8 mouse cellular contexts compared by ENCODE assay signal in the genomic region with DNA sequence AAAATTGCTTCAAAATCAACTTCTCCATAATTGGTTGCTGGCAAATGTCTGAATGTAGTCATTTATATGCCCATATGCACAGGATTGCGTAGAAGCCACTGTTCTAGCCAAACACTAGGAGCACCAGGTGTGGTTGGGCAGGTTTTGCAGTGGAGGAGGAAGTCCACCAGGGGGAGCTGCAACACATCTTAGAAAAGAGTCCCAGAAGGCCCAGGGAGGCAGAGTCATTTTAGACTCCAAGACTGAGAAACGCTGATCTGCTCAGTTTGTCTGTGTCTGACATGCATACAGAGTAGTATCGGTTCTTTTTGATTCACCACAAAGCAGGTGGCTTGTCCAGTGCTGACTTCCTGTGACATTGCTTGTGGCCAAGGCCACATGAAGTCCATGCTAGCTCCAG. TPM values are rescaled to one million over a fixed set of nuclear protein-coding genes. Genes with fewer than 3 reads are reported as not detected.
A peak's percentile ranks its signal among the peaks of the same experiment; 100 is the strongest.
DNase-seq lines count a peak whose midpoint lies in the region; ATAC-seq and TF ChIP-seq lines count a peak whose summit lies in the region.

No protein-coding gene starts in this region.

- TF ChIP-seq EP300 in stomach, postnatal 0 days (optimal IDR thresholded peaks at IDR 0.05), result no peak

- TF ChIP-seq CTCF in forebrain, postnatal 0 days (IDR thresholded peaks at IDR 0.05; ENCODE audit: low read depth), result peak; percentile 85
- TF ChIP-seq CTCF in stomach, postnatal 0 days (IDR thresholded peaks at IDR 0.05; ENCODE audit: low read depth), result peak; percentile 96

- ATAC-seq in hindbrain, embryonic 13.5 days (ENCODE audit: low FRiP score), result no peak
- ATAC-seq in forebrain, postnatal 0 days, result peak; percentile 73
- peak; percentile 66 for ATAC-seq in stomach, postnatal 0 days (ENCODE audit: low FRiP score, low TSS enrichment)

- intact Hi-C loops in left cerebral cortex, postnatal 4 days (cut with DNase I), result loop anchor here (5.0 kb wide), 1 partner anchor 147 kb away; no protein-coding TSS in a partner anchor

- peak; percentile 79 for DNase-seq in hindbrain, embryonic 10.5 days (ENCODE audit: low spot score)
- DNase-seq in c-Kit-positive CD71-positive TER-119-negative erythroid progenitor cells, embryonic 14.5 days (ENCODE audit: low read depth), result peak; percentile 39
- peak; percentile 88 for DNase-seq in forebrain, postnatal 0 days
- DNase-seq in kidney, adult 18-20 months, result peak; percentile 82
- DNase-seq in left cerebral cortex, postnatal 4 days, result peak; percentile 85
- DNase-seq in neural tube, embryonic 10.5 days (ENCODE audit: extremely low spot score, low spot score), result peak; percentile 80
- DNase-seq in stomach, postnatal 0 days (ENCODE audit: low spot score), result peak; percentile 90

- peaks cover 5% of the 10 kb centered on the region; the same call in 1 of the 2 replicates for H3K27me3 ChIP-seq in hindbrain, embryonic 10.5 days (ENCODE audit: insufficient read depth, poor library complexity, severe bottlenecking)
- no peaks in the 10 kb centered on the region for H3K27me3 ChIP-seq in hindbrain, embryonic 13.5 days
- no peaks in the 10 kb centered on the region for H3K27me3 ChIP-seq in forebrain, postnatal 0 days (ENCODE audit: insufficient read depth, low read length)
- no peaks in the 10 kb centered on the region for H3K27me3 ChIP-seq in stomach, postnatal 0 days (ENCODE audit: control insufficient read depth, insufficient read depth, low read length)

- WGBS in hindbrain, embryonic 10.5 days, result 41% methylated on average over 3 of the region's 3 CpGs
- WGBS in hindbrain, embryonic 13.5 days, result 40% methylated on average over 3 of the region's 3 CpGs
- WGBS in forebrain, postnatal 0 days, result 24% methylated on average over 3 of the region's 3 CpGs
- WGBS in stomach, postnatal 0 days, result 15% methylated on average over 3 of the region's 3 CpGs

- no peak overlapping the region for H3K4me2 ChIP-seq in hindbrain, embryonic 13.5 days
- no peak overlapping the region for H3K4me2 ChIP-seq in forebrain, postnatal 0 days (ENCODE audit: low read depth)
- no peak overlapping the region for H3K4me2 ChIP-seq in stomach, postnatal 0 days (replicated peaks; ENCODE audit: low read depth)

- peaks cover 14% of the 10 kb centered on the region for H3K36me3 ChIP-seq in hindbrain, embryonic 10.5 days
- H3K36me3 ChIP-seq in hindbrain, embryonic 13.5 days, result peaks cover 11% of the 10 kb centered on the region
- H3K36me3 ChIP-seq in forebrain, postnatal 0 days (ENCODE audit: insufficient read depth), result 0 out of 2 replicates have a peak, but pooled peaks cover 6% of the 10 kb centered on the region
- H3K36me3 ChIP-seq in stomach, postnatal 0 days (ENCODE audit: control insufficient read depth, insufficient read depth, low read length), result no peaks in the 10 kb centered on the region

- H3K9ac ChIP-seq in hindbrain, embryonic 13.5 days, result no peak overlapping the region
- H3K9ac ChIP-seq in forebrain, postnatal 0 days, result no peak overlapping the region
- H3K9ac ChIP-seq in stomach, postnatal 0 days (ENCODE audit: low read length), result no peak overlapping the region

- peaks cover 8% of the 10 kb centered on the region; the same call in 1 of the 2 replicates for H3K4me1 ChIP-seq in hindbrain, embryonic 10.5 days (replicated peaks)
- H3K4me1 ChIP-seq in hindbrain, embryonic 13.5 days (replicated peaks), result peaks cover 3% of the 10 kb centered on the region; the same call in 1 of the 2 replicates
- no peaks in the 10 kb centered on the region for H3K4me1 ChIP-seq in forebrain, postnatal 0 days (ENCODE audit: insufficient read depth)
- H3K4me1 ChIP-seq in stomach, postnatal 0 days (replicated peaks; ENCODE audit: control insufficient read depth, insufficient read depth), result no peaks in the 10 kb centered on the region

- no peaks in the 10 kb centered on the region for H3K9me3 ChIP-seq in hindbrain, embryonic 10.5 days
- H3K9me3 ChIP-seq in hindbrain, embryonic 13.5 days, result no peaks in the 10 kb centered on the region
- no peaks in the 10 kb centered on the region for H3K9me3 ChIP-seq in forebrain, postnatal 0 days (ENCODE audit: low read length)
- no peaks in the 10 kb centered on the region for H3K9me3 ChIP-seq in stomach, postnatal 0 days (ENCODE audit: control insufficient read depth, low read length)

- H3K27ac ChIP-seq in hindbrain, embryonic 10.5 days, result no peak overlapping the region
- no peak overlapping the region for H3K27ac ChIP-seq in hindbrain, embryonic 13.5 days
- no peak overlapping the region for H3K27ac ChIP-seq in forebrain, postnatal 0 days (ENCODE audit: low read depth, low read length)
- no peak overlapping the region for H3K27ac ChIP-seq in stomach, postnatal 0 days (replicated peaks)

- H3K4me3 ChIP-seq in hindbrain, embryonic 10.5 days, result no peak overlapping the region
- no peak overlapping the region for H3K4me3 ChIP-seq in hindbrain, embryonic 13.5 days
- no peak overlapping the region for H3K4me3 ChIP-seq in forebrain, postnatal 0 days (ENCODE audit: low read depth, low read length)
- no peak overlapping the region for H3K4me3 ChIP-seq in stomach, postnatal 0 days (ENCODE audit: low read depth, low read length)

RNA-seq across cellular contexts. Expression of gene Btbd16, which starts 3.2 kb away (rescaled TPM):
- not detected in 2 replicates for polyA plus RNA-seq in hindbrain, embryonic 10.5 days (2016; fragmentation: Nextera tagmentation; extraction: Ambion mirVana)
- 0.16 TPM in 1 of 2 replicates, not detected in the other for polyA plus RNA-seq in hindbrain, embryonic 13.5 days (2015; fragmentation: Nextera tagmentation; extraction: Ambion mirVana)
- total RNA-seq in forebrain, postnatal 0 days (2014; rRNA removed), result 0.10 and 0.31 TPM in 2 replicates
- 0.26 and 0.41 TPM in 2 replicates for polyA plus RNA-seq in forebrain, postnatal 0 days (2015; fragmentation: Nextera tagmentation; extraction: Ambion mirVana)
- total RNA-seq in left cerebral cortex, postnatal 4 days (2021), result under 1 TPM in 1 of 2 experiments, not detected in 1; 0.34 TPM
- 0.05 TPM in 1 of 2 replicates, not detected in the other for polyA plus RNA-seq in stomach, postnatal 0 days (2015; fragmentation: Nextera tagmentation; extraction: Ambion mirVana)

Comparison
In these comparisons a context has a peak if more than half of its experiments do, and no peak if none do; other contexts are left out.
1. DNase-seq: peak in every context shown above with its lines; median percentile 90 in stomach, postnatal 0 days; 88 in forebrain, postnatal 0 days; 85 in left cerebral cortex, postnatal 4 days; 82 in kidney, adult 18-20 months; 80 in neural tube, embryonic 10.5 days; 79 in hindbrain, embryonic 10.5 days; 39 in c-Kit-positive CD71-positive TER-119-negative erythroid progenitor cells, embryonic 14.5 days.